Mouse (Mus musculus): Measurements from ENCODE around the gene Neurl1a. TPM values are rescaled to one million over a fixed set of nuclear protein-coding genes. Genes with fewer than 3 reads are reported as not detected.
"Not testable (repeated sequence)": the region's sequence is repeated elsewhere in the genome, so short reads cannot be mapped to it uniquely, and the experiment has no call there.

The Neurl1a gene
- polyA plus RNA-seq, 1 experiment from 2014 or later: 5.9 TPM

GRCm38 (mm10) chr19:47139611-47140010 lies 39.0 kb upstream of the Neurl1a start:
- H3K4me1 ChIP-seq (ENCODE audit: control insufficient read depth, insufficient read depth, low read length): peaks cover 16% of the 10 kb centered on the region; the same call in 1 of the 2 replicates
- H3K9me3 ChIP-seq (ENCODE audit: control insufficient read depth, low read length); ATAC-seq (ENCODE audit: low FRiP score, low TSS enrichment); H3K36me3 ChIP-seq (ENCODE audit: control insufficient read depth, insufficient read depth, low read length); H3K4me2 ChIP-seq (replicated peaks; ENCODE audit: low read depth, low read length); H3K9ac ChIP-seq (ENCODE audit: low read depth, low read length); H3K4me3 ChIP-seq (ENCODE audit: low read length); H3K27me3 ChIP-seq (ENCODE audit: control insufficient read depth, insufficient read depth, low read length); H3K27ac ChIP-seq (ENCODE audit: low read depth, low read length): not testable (repeated sequence)
- 24% methylated on average over 7 of the region's 7 CpGs for WGBS

GRCm38 (mm10) chr19:47142438-47142837 lies 36.2 kb upstream of the Neurl1a start:
- no peak for ATAC-seq (ENCODE audit: low FRiP score, low TSS enrichment)
- H3K27ac ChIP-seq (ENCODE audit: low read depth, low read length): no peak overlapping the region
- no peaks in the 10 kb centered on the region for H3K9me3 ChIP-seq (ENCODE audit: control insufficient read depth, low read length)
- WGBS: 74% methylated on average over 6 of the region's 6 CpGs
- H3K9ac ChIP-seq (ENCODE audit: low read depth, low read length): no peak overlapping the region
- H3K4me3 ChIP-seq (ENCODE audit: low read length): no peak overlapping the region
- no peaks in the 10 kb centered on the region; the same call in 1 of the 2 replicates for H3K27me3 ChIP-seq (ENCODE audit: control insufficient read depth, insufficient read depth, low read length)
- peaks cover 10% of the 10 kb centered on the region; the same call in 1 of the 2 replicates for H3K4me1 ChIP-seq (ENCODE audit: control insufficient read depth, insufficient read depth, low read length)
- H3K36me3 ChIP-seq (ENCODE audit: control insufficient read depth, insufficient read depth, low read length): no peaks in the 10 kb centered on the region
- no peak overlapping the region for H3K4me2 ChIP-seq (replicated peaks; ENCODE audit: low read depth, low read length)

- Histone ChIP-seq H3K27me3 (ENCODE audit: control insufficient read depth, insufficient read depth, low read length) (no peaks in the 10 kb centered on the region), H3K4me1 (ENCODE audit: control insufficient read depth, insufficient read depth, low read length) (no peaks in the 10 kb centered on the region), H3K4me2 (replicated peaks; ENCODE audit: low read depth, low read length) (no peak within 1 kb of the TSS), H3K36me3 (ENCODE audit: control insufficient read depth, insufficient read depth, low read length) (no peaks in the 10 kb centered on the region), H3K9me3 (ENCODE audit: control insufficient read depth, low read length) (no peaks in the 10 kb centered on the region), H3K9ac (ENCODE audit: low read depth, low read length) (no peak within 1 kb of the TSS; the same call in 1 of the 2 replicates), H3K4me3 (ENCODE audit: low read length) (no peak within 1 kb of the TSS), H3K27ac (ENCODE audit: low read depth, low read length) (no peak within 1 kb of the TSS)
- no peak for ATAC-seq (ENCODE audit: low FRiP score, low TSS enrichment)
- 91% methylated on average over 6 of the region's 6 CpGs for WGBS
Measured at GRCm38 (mm10) chr19:47144154-47144553, 34.5 kb upstream of the Neurl1a start, which contains the start of gene Calhm1. Gene Calhm1, minus strand, starts transcription at chr19:47144254.

- Histone ChIP-seq H3K9me3 (ENCODE audit: control insufficient read depth, low read length) (no peaks in the 10 kb centered on the region), H3K4me2 (replicated peaks; ENCODE audit: low read depth, low read length) (no peak overlapping the region), H3K36me3 (ENCODE audit: control insufficient read depth, insufficient read depth, low read length) (no peaks in the 10 kb centered on the region), H3K9ac (ENCODE audit: low read depth, low read length) (no peak overlapping the region), H3K4me3 (ENCODE audit: low read length) (no peak overlapping the region), H3K27me3 (ENCODE audit: control insufficient read depth, insufficient read depth, low read length) (peaks cover 4% of the 10 kb centered on the region; the same call in 1 of the 2 replicates), H3K4me1 (ENCODE audit: control insufficient read depth, insufficient read depth, low read length) (no peaks in the 10 kb centered on the region), H3K27ac (ENCODE audit: low read depth, low read length) (no peak overlapping the region)
- WGBS: 68% methylated on average over 5 of the region's 5 CpGs
- ATAC-seq (ENCODE audit: low FRiP score, low TSS enrichment): no peak
Measured at GRCm38 (mm10) chr19:47148267-47148847, 30.3 kb upstream of the Neurl1a start.

GRCm38 (mm10) chr19:47149854-47150253 lies 28.8 kb upstream of the Neurl1a start:
- Histone ChIP-seq H3K36me3 (ENCODE audit: control insufficient read depth, insufficient read depth, low read length) (no peaks in the 10 kb centered on the region), H3K9me3 (ENCODE audit: control insufficient read depth, low read length) (no peaks in the 10 kb centered on the region), H3K27me3 (ENCODE audit: control insufficient read depth, insufficient read depth, low read length) (peaks cover 4% of the 10 kb centered on the region; the same call in 1 of the 2 replicates), H3K4me1 (ENCODE audit: control insufficient read depth, insufficient read depth, low read length) (no peaks in the 10 kb centered on the region), H3K9ac (ENCODE audit: low read depth, low read length) (no peak overlapping the region), H3K4me3 (ENCODE audit: low read length) (no peak overlapping the region), H3K4me2 (replicated peaks; ENCODE audit: low read depth, low read length) (no peak overlapping the region), H3K27ac (ENCODE audit: low read depth, low read length) (no peak overlapping the region)
- no peak for ATAC-seq (ENCODE audit: low FRiP score, low TSS enrichment)
- 10% methylated on average over 3 of the region's 4 CpGs for WGBS

GRCm38 (mm10) chr19:47151332-47152061 lies 27.1 kb upstream of the Neurl1a start:
- Histone ChIP-seq H3K4me2 (replicated peaks; ENCODE audit: low read depth, low read length) (peak overlapping the region; percentile 43), H3K9ac (ENCODE audit: low read depth, low read length) (0 out of 2 replicates have a peak overlapping the region, but pooled peaks have one; percentile 8), H3K27me3 (ENCODE audit: control insufficient read depth, insufficient read depth, low read length) (peaks cover 4% of the 10 kb centered on the region; the same call in 1 of the 2 replicates), H3K27ac (ENCODE audit: low read depth, low read length) (no peak overlapping the region), H3K36me3 (ENCODE audit: control insufficient read depth, insufficient read depth, low read length) (no peaks in the 10 kb centered on the region), H3K4me3 (ENCODE audit: low read length) (peak overlapping the region; percentile 19), H3K9me3 (ENCODE audit: control insufficient read depth, low read length) (no peaks in the 10 kb centered on the region), H3K4me1 (ENCODE audit: control insufficient read depth, insufficient read depth, low read length) (no peaks in the 10 kb centered on the region)
- 29% methylated on average over 32 of the region's 32 CpGs for whole genome bisulfite sequencing
- no peak for ATAC-seq (ENCODE audit: low FRiP score, low TSS enrichment)

GRCm38 (mm10) chr19:47152062-47152369 lies 26.6 kb upstream of the Neurl1a start:
- no peak overlapping the region for H3K9ac ChIP-seq (ENCODE audit: low read depth, low read length)
- H3K4me3 ChIP-seq (ENCODE audit: low read length): peak overlapping the region; percentile 19; the same call in 1 of the 2 replicates
- peak overlapping the region; percentile 43 for H3K4me2 ChIP-seq (replicated peaks; ENCODE audit: low read depth, low read length)
- H3K4me1 ChIP-seq (ENCODE audit: control insufficient read depth, insufficient read depth, low read length): no peaks in the 10 kb centered on the region
- ATAC-seq (ENCODE audit: low FRiP score, low TSS enrichment): no peak
- H3K27ac ChIP-seq (ENCODE audit: low read depth, low read length): no peak overlapping the region
- no peaks in the 10 kb centered on the region for H3K36me3 ChIP-seq (ENCODE audit: control insufficient read depth, insufficient read depth, low read length)
- H3K27me3 ChIP-seq (ENCODE audit: control insufficient read depth, insufficient read depth, low read length): peaks cover 4% of the 10 kb centered on the region; the same call in 1 of the 2 replicates
- WGBS: 69% methylated on average over 12 of the region's 12 CpGs
- no peaks in the 10 kb centered on the region for H3K9me3 ChIP-seq (ENCODE audit: control insufficient read depth, low read length)

- Histone ChIP-seq H3K4me2 (replicated peaks; ENCODE audit: low read depth, low read length) (no peak overlapping the region), H3K9me3 (ENCODE audit: control insufficient read depth, low read length) (no peaks in the 10 kb centered on the region), H3K36me3 (ENCODE audit: control insufficient read depth, insufficient read depth, low read length) (no peaks in the 10 kb centered on the region), H3K27ac (ENCODE audit: low read depth, low read length) (no peak overlapping the region), H3K27me3 (ENCODE audit: control insufficient read depth, insufficient read depth, low read length) (peaks cover 4% of the 10 kb centered on the region; the same call in 1 of the 2 replicates), H3K4me3 (ENCODE audit: low read length) (no peak overlapping the region), H3K4me1 (ENCODE audit: control insufficient read depth, insufficient read depth, low read length) (no peaks in the 10 kb centered on the region), H3K9ac (ENCODE audit: low read depth, low read length) (no peak overlapping the region)
- no peak for ATAC-seq (ENCODE audit: low FRiP score, low TSS enrichment)
- WGBS: 84% methylated on average over 7 of the region's 7 CpGs
Measured at GRCm38 (mm10) chr19:47153767-47154166, 24.9 kb upstream of the Neurl1a start.

- Histone ChIP-seq H3K27ac (ENCODE audit: low read depth, low read length) (no peak within 1 kb of the TSS), H3K36me3 (ENCODE audit: control insufficient read depth, insufficient read depth, low read length) (no peaks in the 10 kb centered on the region), H3K9ac (ENCODE audit: low read depth, low read length) (no peak within 1 kb of the TSS), H3K4me3 (ENCODE audit: low read length) (no peak within 1 kb of the TSS), H3K9me3 (ENCODE audit: control insufficient read depth, low read length) (no peaks in the 10 kb centered on the region), H3K27me3 (ENCODE audit: control insufficient read depth, insufficient read depth, low read length) (no peaks in the 10 kb centered on the region), H3K4me2 (replicated peaks; ENCODE audit: low read depth, low read length) (no peak within 1 kb of the TSS), H3K4me1 (ENCODE audit: control insufficient read depth, insufficient read depth, low read length) (no peaks in the 10 kb centered on the region)
- ATAC-seq (ENCODE audit: low FRiP score, low TSS enrichment): no peak
- WGBS: 79% methylated on average over 11 of the region's 11 CpGs
Measured at GRCm38 (mm10) chr19:47157664-47158063, 21.0 kb upstream of the Neurl1a start, which contains the start of gene Calhm3. Gene Calhm3, minus strand, starts transcription at chr19:47157764.

Measured in kidney, embryonic 14.5 days (tissue).